Mouse (Mus musculus): ENCODE data around the gene Prokr1.

GRCm38 (mm10) chr6:87537678-87538077 is 52.9 kb downstream of the Prokr1 start:
- no peak for TF ChIP-seq POLR2A (IDR thresholded peaks at IDR 0.05; ENCODE audit: extremely low read depth, insufficient read depth, low read length)
- no peak for TF ChIP-seq CTCF (IDR thresholded peaks at IDR 0.05; ENCODE audit: low read depth, low read length)

All from liver, adult 2 months (tissue).